Mouse (Mus musculus) hindbrain, embryonic 15.5 days (tissue): ENCODE data around the gene Rap1gap. TPM values are rescaled to one million over a fixed set of nuclear protein-coding genes. Genes with fewer than 3 reads are reported as not detected.
A peak's percentile ranks its signal among the peaks of the same experiment; 100 is the strongest.

Experiments
- ATAC-seq: fragments of 200-750 bp; cut with Nextera tagmentation; 2 replicates; pipeline ENCODE4 v1.8.0; 2017; ENCODE audit warnings: low read depth, moderate number of reproducible peaks, moderate TSS enrichment; ENCODE audit not compliant: low FRiP score
- H3K27ac ChIP-seq: fragments of 300-500 bp; sonication (generic); replicated peaks from 2 replicates; pipeline ENCODE4 v1.5.1; 2015; ENCODE audit warnings: mild to moderate bottlenecking, inconsistent platforms
- H3K27me3 ChIP-seq: fragments of 300-500 bp; sonication (generic); 2 replicates; pipeline ENCODE4 v1.6.1; 2015; ENCODE audit warnings: control low read depth, inconsistent platforms
- H3K36me3 ChIP-seq: fragments of 300-500 bp; sonication (generic); 2 replicates; pipeline ENCODE4 v1.6.1; 2015; ENCODE audit warnings: control low read depth, inconsistent platforms
- H3K4me1 ChIP-seq: fragments of 300-500 bp; sonication (generic); replicated peaks from 2 replicates; pipeline ENCODE4 v1.6.1; 2015; ENCODE audit warnings: control low read depth, inconsistent platforms
- H3K4me2 ChIP-seq: fragments of 300-500 bp; sonication (generic); 2 replicates; pipeline ENCODE4 v1.6.1; 2015; ENCODE audit warnings: moderate library complexity, mild to moderate bottlenecking, inconsistent platforms
- H3K4me3 ChIP-seq: fragments of 300-500 bp; sonication (generic); 2 replicates; pipeline ENCODE4 v1.5.1; 2015; ENCODE audit warnings: mild to moderate bottlenecking, inconsistent platforms
- H3K9ac ChIP-seq: fragments of 300-500 bp; sonication (generic); 2 replicates; pipeline ENCODE4 v1.6.1; 2015; ENCODE audit warnings: inconsistent platforms
- H3K9me3 ChIP-seq: fragments of 300-500 bp; sonication (generic); 2 replicates; pipeline ENCODE4 v1.6.1; 2016; ENCODE audit warnings: control low read depth, inconsistent platforms
- WGBS: fragments of 180-500 bp; shearing (Covaris S2); methylation state at CpG from one replicate; pipeline ENCODE4 v1.1.7; 2015; 5-methylcytosine and 5-hydroxymethylcytosine counted together
- polyA plus RNA-seq: library from polyadenylated mRNA; unstranded; fragments of >200 nt; fragmentation: Nextera tagmentation; extraction: Ambion mirVana; gene quantifications from 2 replicates; pipeline ENCODE4 v1.2.1, GENCODE M21; 2015

Gene Rap1gap
- polyA plus RNA-seq, 1 experiment from 2014 or later, result 99.6 TPM

GRCm38 (mm10) chr4:137714020-137714624 lies 49.6 kb downstream of the Rap1gap start:
- Histone ChIP-seq H3K27ac (no peak overlapping the region), H3K4me3 (no peak overlapping the region), H3K36me3 (no peaks in the 10 kb centered on the region; the same call in 1 of the 2 replicates), H3K4me1 (peaks cover 14% of the 10 kb centered on the region), H3K4me2 (no peak overlapping the region), H3K27me3 (no peaks in the 10 kb centered on the region), H3K9me3 (no peaks in the 10 kb centered on the region), H3K9ac (no peak overlapping the region)
- WGBS, result 50% methylated on average over 8 of the region's 8 CpGs
- no peak for ATAC-seq

- H3K4me2 ChIP-seq, result no peak overlapping the region
- 60% methylated on average over 7 of the region's 7 CpGs for WGBS
- no peak overlapping the region for H3K9ac ChIP-seq
- H3K9me3 ChIP-seq, result no peaks in the 10 kb centered on the region
- H3K27me3 ChIP-seq, result no peaks in the 10 kb centered on the region
- H3K4me3 ChIP-seq, result no peak overlapping the region
- no peak for ATAC-seq
- H3K27ac ChIP-seq, result no peak overlapping the region
- H3K4me1 ChIP-seq, result peaks cover 14% of the 10 kb centered on the region
- H3K36me3 ChIP-seq, result no peaks in the 10 kb centered on the region; the same call in 1 of the 2 replicates
Observed at GRCm38 (mm10) chr4:137717005-137717404, 52.5 kb downstream of the Rap1gap start.

- Histone ChIP-seq H3K4me3 (no peak overlapping the region), H3K36me3 (no peaks in the 10 kb centered on the region; the same call in 1 of the 2 replicates), H3K27me3 (no peaks in the 10 kb centered on the region), H3K4me1 (peaks cover 14% of the 10 kb centered on the region), H3K4me2 (no peak overlapping the region), H3K9ac (no peak overlapping the region), H3K27ac (no peak overlapping the region), H3K9me3 (no peaks in the 10 kb centered on the region)
- WGBS, result 78% methylated on average over 15 of the region's 15 CpGs
- no peak for ATAC-seq
Observed at GRCm38 (mm10) chr4:137717671-137718070, 53.1 kb downstream of the Rap1gap start.

GRCm38 (mm10) chr4:137719378-137720077 lies 55.0 kb downstream of the Rap1gap start:
- 27% methylated on average over 15 of the region's 15 CpGs for WGBS
- no peak overlapping the region for H3K9ac ChIP-seq
- no peak for ATAC-seq

GRCm38 (mm10) chr4:137721563-137721962 lies 57.0 kb downstream of the Rap1gap start:
- H3K4me3 ChIP-seq, result no peak overlapping the region
- no peak overlapping the region for H3K27ac ChIP-seq
- peaks cover 27% of the 10 kb centered on the region for H3K4me1 ChIP-seq
- no peaks in the 10 kb centered on the region for H3K27me3 ChIP-seq
- no peak for ATAC-seq
- no peak overlapping the region for H3K9ac ChIP-seq
- H3K9me3 ChIP-seq, result no peaks in the 10 kb centered on the region
- no peak overlapping the region for H3K4me2 ChIP-seq
- WGBS, result 86% methylated on average over 15 of the region's 15 CpGs
- no peaks in the 10 kb centered on the region; the same call in 1 of the 2 replicates for H3K36me3 ChIP-seq

More at GRCm38 (mm10) chr4:137719378-137720077, 55.0 kb downstream of the Rap1gap start:
- no peaks in the 10 kb centered on the region for H3K27me3 ChIP-seq
- no peak overlapping the region for H3K4me3 ChIP-seq
- H3K36me3 ChIP-seq, result no peaks in the 10 kb centered on the region; the same call in 1 of the 2 replicates
- no peaks in the 10 kb centered on the region for H3K9me3 ChIP-seq
- peaks cover 27% of the 10 kb centered on the region for H3K4me1 ChIP-seq
- no peak overlapping the region for H3K4me2 ChIP-seq
- H3K27ac ChIP-seq, result peak overlapping the region; percentile 47

GRCm38 (mm10) chr4:137722230-137722629 lies 57.7 kb downstream of the Rap1gap start:
- Histone ChIP-seq H3K9ac (no peak overlapping the region), H3K27ac (0 out of 2 replicates have a peak overlapping the region, but pooled peaks have one; percentile 30)
- ATAC-seq, result no peak

GRCm38 (mm10) chr4:137722692-137723427 lies 58.3 kb downstream of the Rap1gap start:
- no peak overlapping the region for H3K9ac ChIP-seq
- H3K9me3 ChIP-seq, result no peaks in the 10 kb centered on the region
- H3K4me2 ChIP-seq, result peak overlapping the region; percentile 13; the same call in 1 of the 2 replicates
- no peaks in the 10 kb centered on the region; the same call in 1 of the 2 replicates for H3K36me3 ChIP-seq
- 29% methylated on average over 12 of the region's 12 CpGs for WGBS
- peak; percentile 17; the same call in 1 of the 2 replicates for ATAC-seq
- no peak overlapping the region for H3K4me3 ChIP-seq
- 0 out of 2 replicates have a peak overlapping the region, but pooled peaks have one; percentile 30 for H3K27ac ChIP-seq
- H3K4me1 ChIP-seq, result peaks cover 38% of the 10 kb centered on the region
- no peaks in the 10 kb centered on the region for H3K27me3 ChIP-seq

More at GRCm38 (mm10) chr4:137722230-137722629, 57.7 kb downstream of the Rap1gap start:
- Histone ChIP-seq H3K9me3 (no peaks in the 10 kb centered on the region), H3K27me3 (no peaks in the 10 kb centered on the region), H3K4me1 (peaks cover 32% of the 10 kb centered on the region), H3K4me3 (no peak overlapping the region), H3K36me3 (no peaks in the 10 kb centered on the region; the same call in 1 of the 2 replicates), H3K4me2 (no peak overlapping the region)
- 85% methylated on average over 3 of the region's 3 CpGs for WGBS

- no peaks in the 10 kb centered on the region for H3K9me3 ChIP-seq
- H3K4me3 ChIP-seq, result no peak overlapping the region
- peak overlapping the region; percentile 30; the same call in 1 of the 2 replicates for H3K4me2 ChIP-seq
- no peaks in the 10 kb centered on the region for H3K27me3 ChIP-seq
- H3K27ac ChIP-seq, result no peak overlapping the region
- ATAC-seq, result no peak
- H3K36me3 ChIP-seq, result no peaks in the 10 kb centered on the region
- WGBS, result 45% methylated on average over 25 of the region's 25 CpGs
- H3K4me1 ChIP-seq, result peaks cover 45% of the 10 kb centered on the region
- H3K9ac ChIP-seq, result no peak overlapping the region
Observed at GRCm38 (mm10) chr4:137723527-137723926, 59.0 kb downstream of the Rap1gap start.

- H3K27ac ChIP-seq, result no peak overlapping the region
- no peaks in the 10 kb centered on the region for H3K36me3 ChIP-seq
- 49% methylated on average over 11 of the region's 11 CpGs for WGBS
- no peaks in the 10 kb centered on the region for H3K27me3 ChIP-seq
- H3K9ac ChIP-seq, result no peak overlapping the region
- no peak for ATAC-seq
- H3K4me2 ChIP-seq, result no peak overlapping the region
- H3K9me3 ChIP-seq, result no peaks in the 10 kb centered on the region
- H3K4me3 ChIP-seq, result no peak overlapping the region
- peaks cover 45% of the 10 kb centered on the region for H3K4me1 ChIP-seq
Observed at GRCm38 (mm10) chr4:137724212-137724611, 59.7 kb downstream of the Rap1gap start.

GRCm38 (mm10) chr4:137724766-137725165 lies 60.2 kb downstream of the Rap1gap start:
- Histone ChIP-seq H3K36me3 (no peaks in the 10 kb centered on the region), H3K9me3 (no peaks in the 10 kb centered on the region), H3K9ac (no peak overlapping the region), H3K4me1 (peaks cover 45% of the 10 kb centered on the region), H3K4me2 (no peak overlapping the region), H3K27me3 (no peaks in the 10 kb centered on the region), H3K27ac (no peak overlapping the region), H3K4me3 (no peak overlapping the region)
- WGBS, result 52% methylated on average over 8 of the region's 8 CpGs
- ATAC-seq, result no peak

GRCm38 (mm10) chr4:137725541-137726145 lies 61.1 kb downstream of the Rap1gap start:
- WGBS, result 71% methylated on average over 13 of the region's 13 CpGs
- Histone ChIP-seq H3K9me3 (no peaks in the 10 kb centered on the region), H3K4me1 (peaks cover 46% of the 10 kb centered on the region), H3K4me2 (no peak overlapping the region), H3K36me3 (no peaks in the 10 kb centered on the region), H3K9ac (no peak overlapping the region), H3K27ac (no peak overlapping the region), H3K4me3 (no peak overlapping the region), H3K27me3 (no peaks in the 10 kb centered on the region)
- no peak for ATAC-seq
